Mouse (Mus musculus): ENCODE measurements at regions not wholly inside any gene's neighbourhood (a gene's known extent, or its start where the extent isn't known, plus 50 kb on each side); places are given as distances from the start of the nearest gene placed in this dataset.

DNA sequence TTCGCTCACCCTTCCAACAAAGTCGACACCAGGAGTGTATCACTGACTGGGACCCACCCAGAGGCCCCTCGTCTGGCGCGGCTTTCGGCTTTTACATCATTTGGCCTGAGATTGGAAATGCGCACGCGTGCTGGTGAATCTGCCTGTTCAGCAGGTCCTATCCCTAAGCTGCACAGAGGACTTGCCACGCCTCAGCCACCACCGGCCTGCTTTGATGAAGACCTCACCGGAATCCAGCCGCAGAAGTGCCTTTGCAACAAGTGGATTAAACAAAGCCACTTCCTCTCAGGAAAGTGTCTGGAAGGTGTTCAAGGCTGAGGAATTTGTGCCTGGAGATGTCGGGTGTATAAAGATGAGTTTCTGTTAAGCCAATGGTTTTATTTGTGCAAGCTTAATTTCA, 143.3 kb upstream of the Zc3h12a start:
- TF ChIP-seq CTCF (IDR thresholded peaks at IDR 0.05; ENCODE audit: extremely low read depth, insufficient read depth, insufficient read length, insufficient replicate concordance) (no peak), POLR2A (IDR thresholded peaks at IDR 0.05; ENCODE audit: low read depth, low read length) (no peak)

All from spleen, adult 2 months (tissue).